Mouse (Mus musculus): ENCODE data around the gene Urgcp. TPM values are rescaled to one million over a fixed set of nuclear protein-coding genes. Genes with fewer than 3 reads are reported as not detected.
"Not testable (repeated sequence)": the region's sequence is repeated elsewhere in the genome, so short reads cannot be mapped to it uniquely, and the experiment has no call there.

Gene Urgcp
- 10 to 100 TPM; 32.7 to 38.4 TPM for total RNA-seq (2021)
- long read RNA-seq, experiment 1, full-length matches to known transcripts, result 30 of 47 reads
- long read RNA-seq, experiment 1, partial matches to known transcripts, result 0 of 47 reads
- long read RNA-seq, experiment 1, other reads (novel, unspliced or antisense), result 17 of 47 reads
- long read RNA-seq, experiment 2, full-length matches to known transcripts, result 44 of 65 reads
- long read RNA-seq, experiment 2, partial matches to known transcripts, result 2 of 65 reads
- long read RNA-seq, experiment 2, other reads (novel, unspliced or antisense), result 19 of 65 reads

GRCm38 (mm10) chr11:5761820-5762632, at the start of gene Urgcp:
TSS of gene Urgcp (minus strand) at chr11:5762376.
- DNase-seq, result peak; percentile 92
- intact Hi-C loops (cut with DNase I; ENCODE audit: low total_unique reads), result no loop called here

- intact Hi-C loops (cut with DNase I; ENCODE audit: low total_unique reads); DNase-seq: not testable (repeated sequence)
Observed at GRCm38 (mm10) chr11:5809487-5809886, 47.3 kb upstream of the Urgcp start.

- intact Hi-C loops (cut with DNase I; ENCODE audit: low total_unique reads), result no loop called here
- no peak for DNase-seq
Observed at GRCm38 (mm10) chr11:5807956-5808355, 45.8 kb upstream of the Urgcp start.

- intact Hi-C loops (cut with DNase I; ENCODE audit: low total_unique reads), result no loop called here
- no peak for DNase-seq
Observed at GRCm38 (mm10) chr11:5805711-5806110, 43.5 kb upstream of the Urgcp start.

- intact Hi-C loops (cut with DNase I; ENCODE audit: low total_unique reads), result no loop called here
- no peak for DNase-seq
Observed at GRCm38 (mm10) chr11:5804174-5804573, 42.0 kb upstream of the Urgcp start.

GRCm38 (mm10) chr11:5803551-5803981, 41.4 kb upstream of the Urgcp start, which contains the start of gene Pgam2:
TSS of gene Pgam2 (minus strand) at chr11:5803733.
- DNase-seq, result peak; percentile 62
- intact Hi-C loops (cut with DNase I; ENCODE audit: low total_unique reads), result no loop called here

GRCm38 (mm10) chr11:5802457-5803217, 40.5 kb upstream of the Urgcp start:
- intact Hi-C loops (cut with DNase I; ENCODE audit: low total_unique reads), result no loop called here
- DNase-seq, result no peak

- intact Hi-C loops (cut with DNase I; ENCODE audit: low total_unique reads), result no loop called here
Observed at GRCm38 (mm10) chr11:5802005-5802404, 39.8 kb upstream of the Urgcp start.

GRCm38 (mm10) chr11:5801511-5801910, 39.3 kb upstream of the Urgcp start:
- DNase-seq, result no peak
- intact Hi-C loops (cut with DNase I; ENCODE audit: low total_unique reads), result no loop called here

More at GRCm38 (mm10) chr11:5802005-5802404, 39.8 kb upstream of the Urgcp start:
- DNase-seq, result peak; percentile 74

- peak; percentile 35 for DNase-seq
- intact Hi-C loops (cut with DNase I; ENCODE audit: low total_unique reads), result no loop called here
Observed at GRCm38 (mm10) chr11:5799621-5800490, 37.7 kb upstream of the Urgcp start.

- intact Hi-C loops (cut with DNase I; ENCODE audit: low total_unique reads), result no loop called here
Observed at GRCm38 (mm10) chr11:5797928-5798327, 35.8 kb upstream of the Urgcp start.

GRCm38 (mm10) chr11:5797371-5797770, 35.2 kb upstream of the Urgcp start:
- intact Hi-C loops (cut with DNase I; ENCODE audit: low total_unique reads), result no loop called here

More at GRCm38 (mm10) chr11:5797928-5798327, 35.8 kb upstream of the Urgcp start:
- no peak for DNase-seq

GRCm38 (mm10) chr11:5796939-5797338, 34.8 kb upstream of the Urgcp start:
- DNase-seq, result no peak
- intact Hi-C loops (cut with DNase I; ENCODE audit: low total_unique reads), result no loop called here

More at GRCm38 (mm10) chr11:5797371-5797770, 35.2 kb upstream of the Urgcp start:
- no peak for DNase-seq

- intact Hi-C loops (cut with DNase I; ENCODE audit: low total_unique reads), result no loop called here
- peak; percentile 49 for DNase-seq
Observed at GRCm38 (mm10) chr11:5795706-5796105, 33.5 kb upstream of the Urgcp start.

- intact Hi-C loops (cut with DNase I; ENCODE audit: low total_unique reads), result no loop called here
- DNase-seq, result no peak
Observed at GRCm38 (mm10) chr11:5795290-5795689, 33.1 kb upstream of the Urgcp start.

GRCm38 (mm10) chr11:5790431-5790830, 28.3 kb upstream of the Urgcp start:
- intact Hi-C loops (cut with DNase I; ENCODE audit: low total_unique reads), result loop anchor here (5.0 kb wide), 1 partner anchor 92 kb away; no protein-coding TSS in a partner anchor
- DNase-seq, result no peak

GRCm38 (mm10) chr11:5789754-5790333, 27.7 kb upstream of the Urgcp start:
- intact Hi-C loops (cut with DNase I; ENCODE audit: low total_unique reads), result loop anchor here (5.0 kb wide), 1 partner anchor 92 kb away; no protein-coding TSS in a partner anchor
- no peak for DNase-seq

GRCm38 (mm10) chr11:5789071-5789753, 27.0 kb upstream of the Urgcp start:
- DNase-seq, result no peak
- intact Hi-C loops (cut with DNase I; ENCODE audit: low total_unique reads), result no loop called here
